Mouse (Mus musculus) bone marrow macrophage, adult 2 months (primary cell): ENCODE results near the gene Stox2.

ENCODE experiments used
- CTCF ChIP-seq: IDR thresholded peaks from 2 replicates; pipeline ENCODE4 v1.5.1; 2012; ENCODE audit warnings: low read depth, mild to moderate bottlenecking, low read length, moderate library complexity
- POLR2A ChIP-seq: IDR thresholded peaks from 2 replicates; pipeline ENCODE4 v1.6.1; 2012; ENCODE audit warnings: mild to moderate bottlenecking, low read depth, low read length, borderline replicate concordance

DNA sequence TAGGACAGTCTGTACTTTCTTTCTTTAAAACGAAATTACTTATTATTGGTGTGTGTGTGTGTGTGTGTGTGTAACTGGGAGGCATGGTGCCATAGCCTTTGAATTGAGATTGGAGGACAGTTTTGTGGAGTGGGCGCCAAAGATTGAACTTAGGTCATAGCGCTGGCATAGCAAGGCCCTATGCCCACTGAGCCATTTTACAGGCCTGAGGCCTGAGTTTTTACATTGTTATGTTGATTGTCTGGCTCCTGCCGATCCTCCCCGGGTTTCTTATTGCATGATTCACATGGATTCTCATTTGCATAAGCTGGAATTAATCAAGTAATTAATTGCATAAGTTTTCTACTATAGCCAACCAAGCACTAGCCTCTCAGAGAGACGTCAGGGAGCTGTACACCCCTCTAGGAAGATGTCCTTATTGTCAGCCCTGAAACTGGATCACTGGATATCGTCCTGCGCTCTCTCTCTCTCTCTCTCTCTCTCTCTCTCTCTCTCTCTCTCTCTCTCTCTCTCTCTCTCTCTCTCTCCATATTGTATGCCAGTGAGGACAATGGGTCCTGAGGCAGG is 90.7 kb downstream of the Stox2 start:
- no peak for TF ChIP-seq CTCF
- no peak for TF ChIP-seq POLR2A
